Mouse (Mus musculus) left cerebral cortex, postnatal 4 days (tissue): ENCODE results near the gene Olfr92. TPM values are rescaled to one million over a fixed set of nuclear protein-coding genes. Genes with fewer than 3 reads are reported as not detected.
"Not testable (repeated sequence)": the region's sequence is repeated elsewhere in the genome, so short reads cannot be mapped to it uniquely, and the experiment has no call there.

Experiments used
- DNase-seq: peaks from one replicate; pipeline ENCODE4 v3.0.0-alpha.2; 2022
- intact Hi-C: fragments of 180-260 bp; cut with DNase I; formaldehyde crosslinking; loops from one replicate; pipeline ENCODE4 v1.15.1; 2025
- total RNA-seq, 2 experiments: library from RNA; stranded (reverse); gene quantifications; 2 replicates each; pipeline ENCODE4 v1.2.3; 2021

The Olfr92 gene
- total RNA-seq, result not detected

GRCm38 (mm10) chr17:37119988-37120387 lies at the start of gene Olfr92:
Olfr92 (minus strand) TSS chr17:37120088.
- no peak for DNase-seq
- intact Hi-C loops, result no loop called here

GRCm38 (mm10) chr17:37161394-37161793 lies 41.5 kb upstream of the Olfr92 start, which contains the start of gene Olfr93:
Olfr93 (minus strand) TSS chr17:37161494.
- intact Hi-C loops, result no loop called here
- DNase-seq, result no peak

- intact Hi-C loops, DNase-seq: not testable (repeated sequence)
These were observed 11.5 kb upstream of the Olfr92 start for GRCm38 (mm10) chr17:37131366-37131765.

- intact Hi-C loops, result no loop called here
- DNase-seq, result no peak
These were observed 21.7 kb downstream of the Olfr92 start, which contains the start of gene Olfr91 for GRCm38 (mm10) chr17:37098178-37098577. Olfr91 (minus strand) TSS chr17:37098278.

GRCm38 (mm10) chr17:37093289-37093688 lies 26.6 kb downstream of the Olfr92 start:
- intact Hi-C loops, result no loop called here
- peak; percentile 83 for DNase-seq

- intact Hi-C loops, result no loop called here
These were observed 27.7 kb downstream of the Olfr92 start for GRCm38 (mm10) chr17:37092198-37092597.

GRCm38 (mm10) chr17:37088399-37088798 lies 31.5 kb downstream of the Olfr92 start, which contains the start of gene Olfr90:
Olfr90 (minus strand) TSS chr17:37088499.
- DNase-seq, result no peak
- intact Hi-C loops, result no loop called here

More at GRCm38 (mm10) chr17:37092198-37092597, 27.7 kb downstream of the Olfr92 start:
- DNase-seq, result no peak

- DNase-seq, result peak; percentile 70
- intact Hi-C loops, result no loop called here
These were observed 34.3 kb downstream of the Olfr92 start for GRCm38 (mm10) chr17:37085545-37085944.

GRCm38 (mm10) chr17:37084632-37085031 lies 35.3 kb downstream of the Olfr92 start:
- no peak for DNase-seq
- intact Hi-C loops, result no loop called here

GRCm38 (mm10) chr17:37083327-37083726 lies 36.6 kb downstream of the Olfr92 start:
- intact Hi-C loops, result loop anchor here (2.0 kb wide), 1 partner anchor 119 kb away; no protein-coding TSS in a partner anchor
- DNase-seq, result peak; percentile 65

GRCm38 (mm10) chr17:37081659-37082058 lies 38.2 kb downstream of the Olfr92 start:
- DNase-seq, result no peak
- intact Hi-C loops, result loop anchor here (2.0 kb wide), 1 partner anchor 121 kb away; no protein-coding TSS in a partner anchor

GRCm38 (mm10) chr17:37080119-37080518 lies 39.8 kb downstream of the Olfr92 start:
- intact Hi-C loops, result no loop called here
- DNase-seq, result no peak

GRCm38 (mm10) chr17:37078990-37079389 lies 40.9 kb downstream of the Olfr92 start:
- intact Hi-C loops, result no loop called here
- DNase-seq, result no peak

- intact Hi-C loops, result no loop called here
- DNase-seq, result no peak
These were observed 41.7 kb downstream of the Olfr92 start for GRCm38 (mm10) chr17:37078193-37078592.

GRCm38 (mm10) chr17:37075766-37076165 lies 44.1 kb downstream of the Olfr92 start:
- DNase-seq, result no peak
- intact Hi-C loops, result no loop called here

- intact Hi-C loops, result no loop called here
- no peak for DNase-seq
These were observed 44.7 kb downstream of the Olfr92 start for GRCm38 (mm10) chr17:37075181-37075580.

GRCm38 (mm10) chr17:37072730-37073276 lies 47.1 kb downstream of the Olfr92 start:
- intact Hi-C loops, result no loop called here
- no peak for DNase-seq

- intact Hi-C loops, result no loop called here
- DNase-seq, result no peak
These were observed 47.7 kb downstream of the Olfr92 start for GRCm38 (mm10) chr17:37072080-37072729.

- intact Hi-C loops, result no loop called here
- no peak for DNase-seq
These were observed 49.8 kb downstream of the Olfr92 start for GRCm38 (mm10) chr17:37070121-37070520.

GRCm38 (mm10) chr17:37067861-37068260 lies 52.0 kb downstream of the Olfr92 start:
- intact Hi-C loops, result no loop called here
- DNase-seq, result no peak

- no peak for DNase-seq
- intact Hi-C loops, result no loop called here
These were observed 53.9 kb downstream of the Olfr92 start for GRCm38 (mm10) chr17:37065993-37066392.
